Mouse (Mus musculus) brain, embryonic 14.5 days (tissue): Measurements from ENCODE around the gene Mucl2. TPM values are rescaled to one million over a fixed set of nuclear protein-coding genes. Genes with fewer than 3 reads are reported as not detected.
"Not testable (repeated sequence)": the region's sequence is repeated elsewhere in the genome, so short reads cannot be mapped to it uniquely, and the experiment has no call there.

Experiments
- DNase-seq: peaks from one replicate; pipeline ENCODE4 v3.0.0-alpha.2; 2011; ENCODE audit warnings: low read depth
- CTCF ChIP-seq: fragments of 200-500 bp; IDR thresholded peaks from 2 replicates; pipeline ENCODE4 v1.5.1; 2012; ENCODE audit warnings: inconsistent platforms, mild to moderate bottlenecking, moderate library complexity, borderline replicate concordance; ENCODE audit not compliant: insufficient read depth, insufficient read length; ENCODE audit errors: extremely low read depth
- POLR2A ChIP-seq: fragments of 200-500 bp; IDR thresholded peaks from 2 replicates; pipeline ENCODE4 v1.6.1; 2012; ENCODE audit warnings: mild to moderate bottlenecking, inconsistent platforms, borderline replicate concordance; ENCODE audit not compliant: poor library complexity, insufficient read depth, insufficient read length, severe bottlenecking; ENCODE audit errors: extremely low read depth
- polyA plus RNA-seq: library from polyadenylated mRNA; depleted of rRNA; stranded (reverse); fragments of >200 nt; gene quantifications from 2 replicates; pipeline ENCODE4 v1.2.3, GENCODE M21; 2012; rRNA removed

Gene Mucl2
- polyA plus RNA-seq = not detected in 2 replicates

- no peak for DNase-seq
- TF ChIP-seq CTCF (no peak), POLR2A (no peak)
Measured at GRCm38 (mm10) chr15:103899212-103899611, at the start of gene Mucl2. TSS of gene Mucl2 (minus strand) at chr15:103899312.

GRCm38 (mm10) chr15:103913061-103913460, 13.9 kb upstream of the Mucl2 start:
- not testable (repeated sequence) for DNase-seq

Other genes with a start within 250 kb of the Mucl2 start
- not detected in 2 replicates for gene Mucl1, start 143.8 kb downstream of the Mucl2 start, polyA plus RNA-seq